Mouse (Mus musculus): ENCODE measurements around the gene P4ha3.
A peak's percentile ranks its signal among the peaks of the same experiment; 100 is the strongest.
"Not testable (repeated sequence)": the region's sequence is repeated elsewhere in the genome, so short reads cannot be mapped to it uniquely, and the experiment has no call there.

The P4ha3 gene

GRCm38 (mm10) chr7:100285383-100285782 is at the start of gene P4ha3:
Gene P4ha3 (plus strand): TSS chr7:100285520.
- no peak for DNase-seq (ENCODE audit: low read depth)

GRCm38 (mm10) chr7:100238271-100238670 is 47.0 kb upstream of the P4ha3 start:
- DNase-seq (ENCODE audit: low read depth), result no peak

- DNase-seq (ENCODE audit: low read depth), result no peak
Measured at GRCm38 (mm10) chr7:100240601-100241000, 44.7 kb upstream of the P4ha3 start.

GRCm38 (mm10) chr7:100243007-100243406 is 42.3 kb upstream of the P4ha3 start:
- DNase-seq (ENCODE audit: low read depth), result no peak

GRCm38 (mm10) chr7:100244225-100244624 is 41.1 kb upstream of the P4ha3 start:
- DNase-seq (ENCODE audit: low read depth), result no peak

- no peak for DNase-seq (ENCODE audit: low read depth)
Measured at GRCm38 (mm10) chr7:100245176-100245575, 40.1 kb upstream of the P4ha3 start.

- DNase-seq (ENCODE audit: low read depth), result no peak
Measured at GRCm38 (mm10) chr7:100250667-100251066, 34.7 kb upstream of the P4ha3 start.

GRCm38 (mm10) chr7:100262350-100262749 is 23.0 kb upstream of the P4ha3 start:
- no peak for DNase-seq (ENCODE audit: low read depth)

GRCm38 (mm10) chr7:100264934-100265333 is 20.4 kb upstream of the P4ha3 start:
- not testable (repeated sequence) for DNase-seq (ENCODE audit: low read depth)

GRCm38 (mm10) chr7:100272369-100272768 is 13.0 kb upstream of the P4ha3 start:
- DNase-seq (ENCODE audit: low read depth), result no peak

- no peak for DNase-seq (ENCODE audit: low read depth)
Measured at GRCm38 (mm10) chr7:100274507-100274906, 10.8 kb upstream of the P4ha3 start.

GRCm38 (mm10) chr7:100276397-100276796 is 8.9 kb upstream of the P4ha3 start:
- peak; percentile 36 for DNase-seq (ENCODE audit: low read depth)

GRCm38 (mm10) chr7:100279803-100280202 is 5.5 kb upstream of the P4ha3 start:
- peak; percentile 62 for DNase-seq (ENCODE audit: low read depth)

- no peak for DNase-seq (ENCODE audit: low read depth)
Measured at GRCm38 (mm10) chr7:100281596-100281995, 3.7 kb upstream of the P4ha3 start.

- no peak for DNase-seq (ENCODE audit: low read depth)
Measured at GRCm38 (mm10) chr7:100283298-100283697, 2.0 kb upstream of the P4ha3 start.

GRCm38 (mm10) chr7:100287748-100288578 is 2.6 kb downstream of the P4ha3 start:
- no peak for DNase-seq (ENCODE audit: low read depth)

- DNase-seq (ENCODE audit: low read depth), result no peak
Measured at GRCm38 (mm10) chr7:100288622-100289021, 3.3 kb downstream of the P4ha3 start.

GRCm38 (mm10) chr7:100293546-100293945 is 8.2 kb downstream of the P4ha3 start:
- no peak for DNase-seq (ENCODE audit: low read depth)

GRCm38 (mm10) chr7:100295745-100296144 is 10.4 kb downstream of the P4ha3 start:
- no peak for DNase-seq (ENCODE audit: low read depth)

GRCm38 (mm10) chr7:100296699-100297098 is 11.4 kb downstream of the P4ha3 start:
- DNase-seq (ENCODE audit: low read depth), result no peak

GRCm38 (mm10) chr7:100298861-100299510 is 13.7 kb downstream of the P4ha3 start:
- no peak for DNase-seq (ENCODE audit: low read depth)

GRCm38 (mm10) chr7:100301390-100301789 is 16.1 kb downstream of the P4ha3 start:
- no peak for DNase-seq (ENCODE audit: low read depth)

GRCm38 (mm10) chr7:100302316-100302715 is 17.0 kb downstream of the P4ha3 start:
- DNase-seq (ENCODE audit: low read depth), result no peak
